Mouse (Mus musculus): ENCODE results near the gene Zfp958. TPM values are rescaled to one million over a fixed set of nuclear protein-coding genes. Genes with fewer than 3 reads are reported as not detected.

Zfp958 gene
- total RNA-seq, 1 experiment from 2014 or later = 16.5 TPM

Other genes with a start within 250 kb of the Zfp958 start
- gene Cers4, start 120.1 kb upstream of the Zfp958 start, total RNA-seq (2017) = 5.8 and 8.7 TPM in 2 replicates
- gene Shcbp1, start 166.4 kb downstream of the Zfp958 start, total RNA-seq (2017) = 53.2 and 65.4 TPM in 2 replicates

All from common myeloid progenitor, adult 5-6 weeks (primary cell).